Mouse (Mus musculus) c-Kit-negative CD71-positive TER-119-positive erythroid progenitor cells, embryonic 14.5 days (primary cell): Measurements from ENCODE around the gene Elfn1.
A peak's percentile ranks its signal among the peaks of the same experiment; 100 is the strongest.

Source experiments
- DNase-seq: peaks from one replicate; pipeline ENCODE4 v3.0.0-alpha.2; 2013; ENCODE audit warnings: low read depth, low spot score

Elfn1 gene

DNA sequence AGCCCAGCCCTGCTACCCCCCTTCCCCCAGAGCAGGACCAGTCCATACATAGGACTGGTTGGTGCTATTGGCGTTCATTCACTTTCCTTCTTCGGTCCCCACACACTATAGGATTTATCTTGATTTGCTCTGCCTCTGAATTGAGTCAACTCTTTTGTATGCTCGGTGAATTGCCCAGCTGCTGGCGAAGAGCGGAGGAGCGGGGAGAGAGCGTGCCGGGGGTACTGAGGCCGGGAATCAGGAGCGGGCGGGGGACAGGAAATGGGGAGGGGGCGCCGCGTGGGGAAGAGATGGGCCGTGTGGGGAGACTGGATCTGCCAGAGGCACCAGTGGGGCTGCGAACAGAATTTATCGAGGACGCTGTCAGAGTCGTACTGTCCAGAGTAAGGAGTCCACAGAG, 3.8 kb downstream of the Elfn1 start:
- no peak for DNase-seq

- no peak for DNase-seq
These were observed 4.5 kb downstream of the Elfn1 start for GRCm38 (mm10) chr5:139912121-139912771.

- no peak for DNase-seq
These were observed 13.9 kb downstream of the Elfn1 start for GRCm38 (mm10) chr5:139921666-139922065.

DNA sequence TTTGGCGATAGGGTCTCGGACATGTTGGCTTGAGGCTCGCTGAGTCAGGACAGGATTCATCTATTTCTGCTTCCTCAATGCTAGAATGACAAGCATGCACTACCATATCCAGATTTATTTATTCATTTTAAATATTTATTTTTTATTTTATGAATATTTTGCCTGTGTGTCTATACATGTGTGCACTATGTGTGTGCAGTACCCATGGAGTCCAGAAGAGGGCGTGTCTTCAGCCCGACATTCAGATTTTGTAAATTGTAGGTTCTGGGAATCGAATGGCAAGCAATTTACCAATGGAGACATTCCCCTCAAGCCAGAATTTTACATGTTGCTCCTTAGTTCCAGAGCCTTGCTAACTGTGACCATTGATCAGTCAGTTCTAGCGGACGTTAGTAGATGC, 16.1 kb downstream of the Elfn1 start:
- no peak for DNase-seq

GRCm38 (mm10) chr5:139930102-139930501, 22.4 kb downstream of the Elfn1 start:
- DNase-seq: no peak

DNA sequence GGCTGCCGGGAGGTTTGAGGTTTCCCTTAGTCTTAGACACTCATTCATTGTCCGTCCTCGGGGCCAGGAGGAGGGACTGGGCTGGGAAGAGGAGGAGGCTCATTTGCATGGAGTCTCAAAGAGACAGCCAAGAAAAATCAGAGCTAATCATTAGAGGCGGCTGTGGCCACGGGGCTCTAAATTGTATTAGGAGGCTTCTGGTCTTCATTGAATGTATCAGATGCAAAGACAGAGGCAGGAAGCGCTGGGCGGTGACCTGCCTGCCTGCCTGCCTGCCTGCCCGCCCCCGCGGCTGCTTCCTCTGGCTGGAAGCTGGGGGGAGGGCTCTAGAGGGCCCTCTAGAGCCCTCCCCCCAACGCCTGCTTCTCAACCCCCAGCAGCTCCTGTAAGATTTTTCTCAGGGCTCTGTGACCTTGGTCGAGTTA, 23.2 kb downstream of the Elfn1 start:
- no peak for DNase-seq

GRCm38 (mm10) chr5:139931947-139932540, 24.3 kb downstream of the Elfn1 start:
- DNase-seq: no peak

GRCm38 (mm10) chr5:139932595-139933271, 25.0 kb downstream of the Elfn1 start:
- no peak for DNase-seq

GRCm38 (mm10) chr5:139933476-139933875, 25.7 kb downstream of the Elfn1 start:
- peak; percentile 6 for DNase-seq

DNA sequence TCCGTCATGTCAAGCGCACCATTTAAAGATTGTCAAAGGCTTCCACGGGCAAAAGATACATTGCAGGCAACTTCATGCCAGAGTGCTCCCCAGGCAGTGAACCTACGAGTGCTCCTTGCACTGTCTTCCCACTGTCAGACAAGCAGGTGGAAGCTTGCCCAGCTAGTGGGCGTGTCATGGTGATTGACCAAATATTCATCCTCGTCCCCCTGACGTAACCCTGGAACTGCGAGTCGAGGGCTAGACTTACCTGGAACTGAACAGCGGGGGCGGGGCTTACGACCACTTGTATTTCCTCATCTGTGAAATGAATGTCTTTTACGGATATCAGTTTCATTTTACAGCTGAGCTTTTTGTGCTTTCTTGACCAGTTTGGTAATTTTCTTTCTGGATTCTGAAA, 28.7 kb downstream of the Elfn1 start:
- DNase-seq: no peak

DNA sequence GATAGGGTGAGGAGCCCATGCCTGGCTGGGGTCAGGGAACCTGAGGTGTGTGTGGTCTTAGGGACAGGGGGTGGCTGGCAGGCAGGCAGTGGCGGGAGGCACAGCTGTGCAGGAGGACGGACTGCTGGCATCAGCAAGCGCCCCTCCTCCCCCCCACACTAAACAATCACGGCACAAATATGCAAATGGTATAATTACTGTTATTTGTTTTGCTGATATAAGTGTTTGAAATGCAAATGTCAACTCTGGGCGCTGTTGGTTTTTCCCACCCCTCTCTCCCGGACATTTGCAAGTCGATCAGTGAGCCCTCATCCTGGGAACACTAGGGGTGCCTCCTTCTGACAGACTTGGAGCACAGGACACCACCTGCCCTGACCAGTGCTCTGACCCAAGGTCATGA, 37.0 kb downstream of the Elfn1 start:
- DNase-seq: no peak

- DNase-seq: no peak
These were observed 38.1 kb downstream of the Elfn1 start for GRCm38 (mm10) chr5:139945715-139946364.

DNA sequence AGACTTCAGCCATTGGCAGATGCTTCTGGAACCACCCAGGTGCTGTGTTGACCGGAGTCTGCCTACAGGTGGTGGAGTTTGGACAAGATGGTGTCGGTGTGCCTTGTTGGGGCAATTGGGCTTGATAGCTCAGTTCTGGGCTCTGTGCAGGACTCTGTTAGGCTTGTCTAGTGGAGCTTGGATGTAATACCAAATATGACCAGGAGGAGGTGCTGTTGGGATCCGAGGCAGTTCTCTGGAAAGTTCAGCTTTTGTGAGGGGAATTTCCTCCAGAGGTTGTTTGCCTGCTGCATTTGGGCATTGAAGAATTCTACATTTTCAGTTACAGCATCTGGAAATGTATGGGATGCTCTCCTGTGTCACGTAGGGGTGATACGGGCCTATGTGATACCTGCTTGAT, 39.7 kb downstream of the Elfn1 start:
- peak; percentile 20 for DNase-seq

- DNase-seq: no peak
These were observed 40.8 kb downstream of the Elfn1 start for GRCm38 (mm10) chr5:139948552-139948951.

DNA sequence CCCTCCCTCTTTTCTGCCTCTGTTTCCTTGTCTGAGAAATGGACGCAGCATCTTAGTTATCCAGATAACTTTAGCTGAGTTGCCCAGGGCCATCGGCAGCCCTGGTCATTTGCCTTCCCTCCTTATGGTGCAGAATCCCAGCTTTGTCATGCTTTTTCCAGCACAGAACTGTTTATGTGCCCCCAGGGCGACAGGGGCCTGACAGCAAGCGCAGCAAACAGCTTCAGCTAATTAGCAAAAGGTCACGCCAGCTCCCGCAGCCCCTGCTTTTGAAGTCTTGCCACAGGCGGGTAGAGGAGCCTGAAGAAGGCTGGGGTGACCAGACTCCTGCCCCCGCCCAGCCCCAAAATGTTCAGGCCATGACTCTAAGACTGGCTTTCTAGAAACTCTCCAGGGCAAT, 41.6 kb downstream of the Elfn1 start:
- DNase-seq: no peak

GRCm38 (mm10) chr5:139949975-139950578, 42.3 kb downstream of the Elfn1 start:
- no peak for DNase-seq

DNA sequence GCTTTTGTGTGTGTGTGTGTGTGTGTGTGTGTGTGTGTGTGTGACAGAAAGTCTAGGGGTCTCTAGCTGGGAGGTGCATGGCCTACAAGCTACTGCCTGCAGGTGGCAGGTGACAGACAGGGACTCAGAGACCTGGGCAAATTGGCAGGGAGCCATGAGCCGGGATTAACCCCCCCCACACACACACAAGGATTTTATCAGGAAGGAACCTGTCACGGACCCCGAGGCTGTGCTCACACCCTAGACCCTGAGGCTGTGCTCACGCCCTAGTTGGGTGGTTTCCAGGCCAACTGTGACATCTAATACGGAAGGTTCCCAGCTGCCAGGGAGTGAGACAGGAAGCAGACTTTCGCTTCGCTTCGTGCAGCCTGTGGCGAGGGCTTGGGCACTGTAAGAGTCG, 49.1 kb downstream of the Elfn1 start:
- no peak for DNase-seq

GRCm38 (mm10) chr5:139959741-139960140, 52.0 kb downstream of the Elfn1 start:
- no peak for DNase-seq

DNA sequence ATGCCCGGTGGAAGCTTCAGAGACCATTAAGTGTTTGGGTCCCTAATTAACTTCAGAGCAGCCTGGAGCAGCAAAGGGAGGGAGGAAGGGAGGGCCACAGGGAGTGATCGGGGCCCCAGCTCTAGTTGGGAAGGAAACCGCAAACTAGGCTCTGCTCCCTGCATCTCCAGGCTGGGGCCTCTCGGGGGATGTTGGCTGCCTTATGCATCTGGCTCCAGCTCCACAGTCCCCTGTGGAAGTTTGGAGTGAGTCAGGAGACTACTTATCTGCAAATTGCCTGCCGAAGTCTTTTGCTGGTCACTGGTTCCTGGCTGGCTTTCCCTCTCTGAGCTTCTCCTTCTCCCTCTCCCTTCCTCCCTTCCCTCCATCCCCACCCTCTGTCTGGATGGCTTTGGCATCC, 56.6 kb downstream of the Elfn1 start:
- DNase-seq: no peak

GRCm38 (mm10) chr5:139965596-139965995, 57.9 kb downstream of the Elfn1 start:
- no peak for DNase-seq

DNA sequence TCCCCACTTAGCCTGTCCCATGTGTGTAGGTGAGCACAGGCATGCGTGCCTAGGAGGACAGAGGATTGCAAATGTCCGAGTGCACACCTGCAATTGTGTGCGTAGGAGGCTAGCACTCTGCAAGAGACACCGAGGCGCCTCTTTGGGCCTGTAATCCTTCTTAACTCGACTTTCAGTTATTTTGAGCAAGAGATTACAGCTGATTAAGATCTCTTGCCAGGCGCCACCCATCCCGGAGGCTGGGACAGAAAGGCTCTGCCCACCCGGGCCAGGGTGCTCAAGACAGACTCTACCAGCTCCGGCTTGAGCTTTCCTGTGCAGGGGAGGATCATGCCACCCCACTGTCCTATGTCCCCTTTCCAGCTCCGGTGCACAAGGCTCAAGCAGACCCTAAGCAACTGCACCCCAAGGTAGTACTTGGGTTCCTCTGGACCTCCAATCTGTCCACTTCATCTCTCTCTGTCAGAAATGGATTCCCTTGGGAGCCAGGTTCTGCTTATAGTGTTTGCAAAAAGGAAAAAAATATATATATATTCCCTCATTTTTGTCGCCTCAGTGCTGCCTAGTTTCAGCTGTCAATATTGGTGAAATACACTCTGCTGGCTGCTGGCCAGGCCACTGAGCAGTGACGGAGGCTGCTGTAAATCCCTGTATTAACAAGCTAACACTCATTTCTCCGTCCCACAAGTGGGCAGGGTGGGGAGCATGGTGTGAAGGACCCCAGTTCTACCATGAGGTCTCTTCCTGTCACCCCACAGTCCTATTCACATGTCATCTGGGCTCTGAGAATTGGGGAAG, 61.6 kb downstream of the Elfn1 start:
- DNase-seq: no peak
